Mouse (Mus musculus) heart, postnatal 0 days (tissue): Measurements from ENCODE around the gene Nxnl1.

Experiments used
- CTCF ChIP-seq: IDR thresholded peaks from 2 replicates; pipeline ENCODE4 v1.5.1; 2016; ENCODE audit warnings: antibody characterized with exemption, control low read depth, low read depth
- EP300 ChIP-seq: IDR thresholded peaks from 2 replicates; pipeline ENCODE4 v1.6.1; 2016; ENCODE audit warnings: antibody characterized with exemption, low read depth

GRCm38 (mm10) chr8:71593556-71594323 is 27.3 kb upstream of the Nxnl1 start:
- TF ChIP-seq CTCF = no peak
- no peak for TF ChIP-seq EP300
